Mouse (Mus musculus): ENCODE results near the gene Dhx8.
A peak's percentile ranks its signal among the peaks of the same experiment; 100 is the strongest.

Dhx8 gene

DNA sequence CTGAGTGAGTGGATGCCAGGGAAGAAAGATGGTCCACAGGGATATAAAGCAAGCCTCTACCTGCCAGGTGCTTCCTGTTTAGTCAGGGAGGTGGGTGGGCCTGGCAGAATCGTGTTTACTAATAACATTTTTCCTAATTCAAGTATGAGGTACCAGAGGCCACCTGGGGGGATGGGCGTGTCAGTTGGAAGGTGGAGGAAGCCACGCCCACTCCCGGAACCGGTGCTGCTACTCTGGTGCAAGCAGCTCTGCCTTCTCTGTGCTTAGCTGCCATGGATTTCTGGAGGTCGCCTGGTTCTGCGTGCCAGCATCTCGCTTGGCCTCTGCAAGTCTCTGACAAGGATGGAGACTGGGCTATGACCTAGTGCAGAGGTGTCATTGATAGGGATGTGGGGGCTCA lies 65.4 kb downstream of the Dhx8 start:
- no peak for DNase-seq (ENCODE audit: low spot score)

DNA sequence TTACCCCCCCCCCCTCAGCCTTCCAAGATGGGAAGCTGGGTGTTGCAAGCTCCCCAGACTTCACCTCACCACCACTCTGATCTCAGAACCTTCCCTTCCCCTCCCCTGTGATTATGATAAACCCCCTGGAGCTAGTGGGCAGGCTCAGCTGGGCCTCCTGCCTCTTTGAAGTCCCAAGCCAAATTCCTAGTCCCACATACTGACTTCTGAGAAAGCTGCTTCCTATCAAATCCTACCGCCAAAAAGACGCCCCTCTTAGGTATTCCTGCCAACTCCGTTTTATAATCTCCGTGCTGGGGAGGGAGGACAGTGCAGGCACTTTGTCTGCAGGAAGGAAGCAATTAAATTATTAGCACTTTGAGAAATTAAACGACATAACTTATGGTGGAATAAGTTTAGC lies 68.7 kb downstream of the Dhx8 start:
- DNase-seq (ENCODE audit: low spot score): no peak

DNA sequence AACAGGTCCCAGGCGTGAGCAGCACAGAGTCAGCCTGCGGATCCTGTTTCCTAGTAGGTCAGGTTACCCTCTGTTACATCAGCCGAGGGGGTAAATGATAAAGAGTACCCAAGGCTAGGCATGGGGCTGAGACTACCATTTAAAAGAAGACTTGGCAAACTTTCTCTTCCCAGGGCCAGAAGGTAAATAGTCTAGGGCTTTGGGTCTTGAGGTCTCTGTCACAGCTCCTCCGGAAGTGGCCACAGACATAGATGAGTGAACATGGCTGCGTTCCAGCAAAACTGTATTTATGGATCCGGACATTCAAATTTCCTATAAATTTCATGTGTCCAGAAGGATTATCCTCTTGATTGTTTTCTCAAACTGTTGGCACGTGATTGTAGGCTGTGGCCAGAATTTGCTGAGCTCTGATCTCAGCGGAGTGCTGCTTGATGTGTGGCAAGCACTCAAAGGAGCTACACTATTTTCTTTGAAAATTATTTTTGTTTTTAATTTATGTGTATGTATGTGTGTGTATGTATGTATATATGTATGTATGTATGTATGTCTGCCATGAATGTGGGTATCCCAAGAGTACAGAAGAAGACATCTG lies 72.5 kb downstream of the Dhx8 start:
- DNase-seq (ENCODE audit: low spot score): no peak

DNA sequence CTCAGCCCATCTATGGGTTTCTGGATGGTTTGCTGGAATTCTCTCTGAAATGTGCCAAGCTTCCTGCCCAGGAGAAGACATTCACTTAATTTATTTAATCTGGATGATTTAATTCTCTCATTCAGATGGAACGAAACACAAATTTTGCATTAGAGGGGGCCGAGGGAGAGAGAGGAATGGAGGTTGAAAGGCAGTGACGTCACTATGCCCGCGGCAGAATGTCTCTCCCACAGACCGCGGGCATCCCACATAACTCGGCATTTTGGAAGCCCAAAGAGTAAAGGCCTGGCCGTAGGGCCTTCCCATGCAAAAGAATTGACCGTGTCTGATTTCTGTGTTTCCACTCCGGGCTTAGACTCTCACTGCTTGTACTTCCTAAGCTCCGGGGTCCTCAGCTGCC lies 74.0 kb downstream of the Dhx8 start:
- no peak for DNase-seq (ENCODE audit: low spot score)

DNA sequence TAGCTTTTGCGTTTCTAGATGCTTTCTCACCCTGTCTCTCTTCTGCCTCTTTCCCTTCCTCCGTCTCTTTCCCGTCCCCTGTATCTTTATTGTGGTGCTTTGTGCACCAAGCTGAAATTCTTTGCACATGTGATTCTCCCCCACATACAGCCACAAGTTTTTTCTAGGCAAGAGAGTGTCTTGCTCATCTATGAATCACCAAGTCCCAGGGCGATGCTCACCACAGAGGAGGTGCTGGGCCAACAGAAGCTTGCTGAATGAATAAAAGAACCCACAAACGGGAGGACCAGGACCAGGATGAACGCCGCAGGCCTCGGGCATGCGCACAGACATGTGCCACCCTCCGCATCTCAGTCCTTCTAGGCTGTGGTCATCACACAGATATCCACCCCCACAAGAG lies 74.5 kb downstream of the Dhx8 start:
- DNase-seq (ENCODE audit: low spot score): no peak

DNA sequence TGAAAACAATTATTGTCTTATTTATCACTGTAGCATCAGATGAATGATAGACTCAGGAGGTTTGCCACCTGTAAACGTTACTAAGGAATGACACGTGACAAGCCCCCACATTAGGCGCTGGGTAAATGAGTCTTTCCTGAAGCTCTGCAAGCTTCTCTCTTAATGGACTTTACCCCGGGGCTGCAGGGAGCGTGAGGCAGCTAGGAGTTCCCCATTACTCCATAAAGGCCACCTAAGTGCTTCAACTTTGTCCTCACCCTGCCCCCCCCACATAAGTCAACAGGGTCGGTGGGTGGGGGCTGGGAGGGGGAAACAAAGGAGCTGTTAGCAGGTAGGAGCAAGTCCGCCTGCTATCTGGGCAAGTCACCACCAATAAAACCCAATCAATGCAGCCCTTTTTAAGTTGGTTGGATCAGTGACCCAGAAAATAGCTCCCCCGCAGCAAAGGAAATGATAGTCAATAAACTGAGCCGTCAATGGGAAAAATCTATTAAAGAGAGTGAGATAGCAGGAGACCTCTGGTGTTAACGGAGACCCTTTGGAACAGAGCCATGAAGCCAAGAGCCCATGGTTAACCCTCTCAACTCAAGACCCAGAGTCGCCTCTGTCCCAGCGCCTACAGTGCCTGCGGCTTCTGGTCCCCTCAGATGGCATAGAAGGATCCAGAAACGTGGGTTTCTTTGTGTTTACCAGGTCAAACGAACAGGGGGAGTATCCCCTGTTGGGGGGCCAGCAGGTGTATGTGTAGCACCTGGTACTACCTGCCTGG lies 76.5 kb downstream of the Dhx8 start:
- peak; percentile 80 for DNase-seq (ENCODE audit: low spot score)

DNA sequence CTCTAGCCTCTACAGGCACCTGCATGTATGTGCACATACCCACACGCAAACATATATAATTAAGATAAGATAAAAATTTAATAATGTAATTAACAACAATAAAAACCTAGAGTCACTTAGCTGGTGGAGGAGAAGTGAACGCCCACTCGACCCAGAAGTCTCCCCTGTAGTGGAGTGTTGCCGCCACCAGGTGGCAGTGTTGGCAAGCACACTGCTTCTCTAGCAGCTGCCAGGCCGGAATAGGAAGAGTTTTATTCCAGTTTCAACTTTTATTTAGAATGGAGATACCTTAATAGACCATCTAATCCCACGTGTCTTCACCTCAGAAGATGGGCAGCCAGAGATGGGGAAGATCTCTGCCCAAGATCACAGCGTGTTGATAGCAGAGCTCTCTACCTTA lies 80.5 kb downstream of the Dhx8 start:
- DNase-seq (ENCODE audit: low spot score): peak; percentile 54

DNA sequence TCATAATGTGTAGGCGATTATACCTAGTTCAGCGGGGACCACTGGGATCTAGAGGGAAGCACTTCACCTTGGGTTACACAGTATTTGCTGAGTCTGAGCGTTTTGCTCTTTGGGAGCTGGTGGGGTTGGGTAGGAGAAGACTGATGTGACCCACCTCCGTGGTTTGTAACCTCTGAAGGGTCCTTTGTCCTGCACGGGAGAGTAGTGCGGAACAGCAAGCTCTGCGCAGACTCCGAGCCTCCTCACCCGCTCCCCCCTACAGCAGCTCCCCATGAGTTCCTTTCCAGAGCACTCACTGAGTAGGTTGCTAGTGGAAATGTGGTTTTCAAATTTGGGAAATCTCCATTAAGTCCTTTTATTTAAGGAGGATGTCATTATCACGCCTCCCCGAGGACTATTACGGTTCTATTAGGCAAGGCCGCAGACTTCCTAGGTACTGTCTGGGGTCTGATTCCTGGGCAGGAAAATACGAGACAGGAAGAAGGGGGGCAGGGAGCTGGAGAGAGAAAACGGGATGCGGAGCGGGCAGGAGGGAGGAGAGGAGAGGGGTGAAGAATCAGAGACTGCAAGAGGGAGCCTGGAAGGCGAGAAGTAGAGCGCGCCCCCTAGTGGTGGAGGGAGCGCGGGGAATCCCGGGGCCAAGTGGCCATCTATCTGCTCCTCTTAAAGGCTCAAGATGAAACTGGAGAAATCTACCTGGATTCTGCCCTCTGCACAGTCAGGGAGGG lies 81.8 kb downstream of the Dhx8 start:
- DNase-seq (ENCODE audit: low spot score): peak; percentile 65

DNA sequence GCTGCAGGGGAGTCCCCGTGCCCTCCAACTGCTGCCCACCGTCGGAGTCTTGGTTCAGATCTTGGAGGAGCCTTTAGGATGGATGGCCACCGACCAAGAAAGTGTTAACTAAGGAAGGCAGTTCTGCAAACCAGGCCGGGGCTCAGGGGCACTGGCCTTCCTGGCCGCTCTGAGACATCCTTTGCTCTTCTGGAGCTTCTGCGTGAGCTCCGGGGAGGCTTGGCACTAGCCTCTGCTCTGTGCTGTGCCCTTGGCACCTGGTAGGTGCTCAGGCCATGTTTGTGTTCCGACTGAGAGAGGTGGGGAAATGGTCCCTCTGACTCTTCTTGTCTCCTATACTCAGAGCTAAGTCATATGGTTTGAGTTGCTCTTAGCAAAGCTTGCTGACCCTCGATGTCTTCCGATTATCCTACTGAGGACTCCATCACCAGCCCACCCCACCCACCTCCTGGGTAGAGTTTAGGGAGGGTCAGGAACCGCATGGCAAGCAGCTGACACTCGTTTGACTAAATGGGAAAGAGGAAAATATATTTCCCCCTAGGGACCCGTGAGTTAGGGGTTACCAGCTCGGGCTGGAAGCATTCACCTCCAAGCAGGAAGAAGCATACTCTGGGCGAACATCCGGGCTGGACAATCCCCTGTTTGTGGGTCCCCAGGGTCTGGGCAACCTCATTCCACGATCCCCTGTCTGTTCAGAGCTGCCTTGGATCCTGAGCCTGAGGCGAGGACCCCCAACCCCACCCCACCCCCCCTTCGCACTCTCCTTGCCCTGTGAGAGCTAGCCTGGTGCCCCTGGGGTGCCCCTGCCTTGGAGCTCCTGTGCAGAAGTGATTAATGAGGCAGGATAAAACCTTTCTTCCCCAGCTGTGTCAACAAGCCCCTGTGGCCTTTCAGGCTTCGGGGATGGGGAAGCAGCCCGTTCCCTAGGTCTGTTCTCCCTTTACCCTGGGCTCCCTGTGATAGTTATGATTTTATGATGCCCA lies 82.7 kb downstream of the Dhx8 start:
- peak; percentile 40 for DNase-seq (ENCODE audit: low spot score)

All from yolk sac, embryonic 10.5 days (tissue).